In genomic region chr16:96754971-96755504, GRCm38 (mm10) we compare ENCODE assay signal across 21 mouse cellular contexts.
A peak's percentile ranks its signal among the peaks of the same experiment; 100 is the strongest.
DNase-seq lines count a peak whose midpoint lies in the region; ATAC-seq and TF ChIP-seq lines count a peak whose summit lies in the region.
"Had no signal": no experiment of that assay in that cellular context is flagged by ENCODE, and none has a peak within 500 bp of the region (broad histone marks: within the 10 kb centered on the region; RNA-seq: fewer than 3 reads in every experiment).

No protein-coding gene starts in this region.

- no peak for ATAC-seq in hindbrain, embryonic 13.5 days (ENCODE audit: low FRiP score)
- no peak for ATAC-seq in midbrain, embryonic 13.5 days
- no peak for ATAC-seq in hindbrain, embryonic 15.5 days (ENCODE audit: low FRiP score, low read depth)
- no peak for ATAC-seq in midbrain, postnatal 0 days (ENCODE audit: low FRiP score)
- ATAC-seq in liver, embryonic 11.5 days (replicated peaks; ENCODE audit: low FRiP score) = no peak

- H3K27ac ChIP-seq in hindbrain, embryonic 13.5 days = peak overlapping the region; percentile 52
- no peak overlapping the region for H3K27ac ChIP-seq in hindbrain, embryonic 10.5 days
- peak overlapping the region; percentile 54 for H3K27ac ChIP-seq in midbrain, embryonic 13.5 days
- no peak overlapping the region for H3K27ac ChIP-seq in midbrain, embryonic 10.5 days (replicated peaks)
- H3K27ac ChIP-seq in hindbrain, embryonic 15.5 days (replicated peaks) = peak overlapping the region; percentile 63; the same call in 1 of the 2 replicates
- H3K27ac ChIP-seq in midbrain, postnatal 0 days (ENCODE audit: low read depth, low read length) = peak overlapping the region; percentile 68
- H3K27ac ChIP-seq in liver, embryonic 11.5 days (ENCODE audit: low read depth, low read length) = no peak overlapping the region
- H3K27ac ChIP-seq: embryonic facial prominence, embryonic 10.5 days; heart, embryonic 10.5 days; limb, embryonic 10.5 days had no signal

- no peak overlapping the region for H3K4me3 ChIP-seq in hindbrain, embryonic 13.5 days
- H3K4me3 ChIP-seq in hindbrain, embryonic 10.5 days = no peak overlapping the region
- no peak overlapping the region for H3K4me3 ChIP-seq in midbrain, embryonic 13.5 days (replicated peaks)
- H3K4me3 ChIP-seq in midbrain, embryonic 10.5 days = no peak overlapping the region
- no peak overlapping the region for H3K4me3 ChIP-seq in hindbrain, embryonic 15.5 days
- H3K4me3 ChIP-seq in midbrain, postnatal 0 days (ENCODE audit: low read depth, low read length) = no peak overlapping the region
- H3K4me3 ChIP-seq in liver, embryonic 11.5 days (ENCODE audit: low read depth, low read length) = no peak overlapping the region
- H3K4me3 ChIP-seq: embryonic facial prominence, embryonic 10.5 days; heart, embryonic 10.5 days; limb, embryonic 10.5 days had no signal

- H3K4me1 ChIP-seq in hindbrain, embryonic 13.5 days (replicated peaks) = peaks cover 45% of the 10 kb centered on the region
- H3K4me1 ChIP-seq in hindbrain, embryonic 10.5 days (replicated peaks) = peaks cover 33% of the 10 kb centered on the region
- peaks cover 62% of the 10 kb centered on the region for H3K4me1 ChIP-seq in midbrain, embryonic 13.5 days (replicated peaks)
- H3K4me1 ChIP-seq in midbrain, embryonic 10.5 days = peaks cover 43% of the 10 kb centered on the region
- H3K4me1 ChIP-seq in hindbrain, embryonic 15.5 days (replicated peaks) = peaks cover 56% of the 10 kb centered on the region
- peaks cover 27% of the 10 kb centered on the region for H3K4me1 ChIP-seq in midbrain, postnatal 0 days (ENCODE audit: insufficient read depth, low read length)
- no peaks in the 10 kb centered on the region for H3K4me1 ChIP-seq in liver, embryonic 11.5 days (replicated peaks; ENCODE audit: control insufficient read depth, insufficient read depth, low read length)

- H3K36me3 ChIP-seq in hindbrain, embryonic 13.5 days = no peaks in the 10 kb centered on the region
- H3K36me3 ChIP-seq in hindbrain, embryonic 10.5 days = no peaks in the 10 kb centered on the region
- H3K36me3 ChIP-seq in midbrain, embryonic 13.5 days = no peaks in the 10 kb centered on the region
- H3K36me3 ChIP-seq in midbrain, embryonic 10.5 days = no peaks in the 10 kb centered on the region
- no peaks in the 10 kb centered on the region for H3K36me3 ChIP-seq in hindbrain, embryonic 15.5 days
- H3K36me3 ChIP-seq in midbrain, postnatal 0 days (ENCODE audit: insufficient read depth, low read length) = no peaks in the 10 kb centered on the region
- H3K36me3 ChIP-seq in liver, embryonic 11.5 days (ENCODE audit: control insufficient read depth, insufficient read depth, low read length) = no peaks in the 10 kb centered on the region
- H3K36me3 ChIP-seq: embryonic facial prominence, embryonic 10.5 days; heart, embryonic 10.5 days; limb, embryonic 10.5 days had no signal

- no peak for DNase-seq in hindbrain, embryonic 10.5 days (ENCODE audit: low spot score)
- DNase-seq in midbrain, embryonic 10.5 days (ENCODE audit: low spot score) = no peak
- DNase-seq in midbrain, postnatal 0 days (ENCODE audit: low spot score) = peak; percentile 19
- no peak for DNase-seq in Muller cell, postnatal 12 days (ENCODE audit: inconsistent ontology term)
- DNase-seq in liver, embryonic 11.5 days (ENCODE audit: low spot score) = no peak
- DNase-seq: adrenal gland, postnatal 36 days; B cell, adult 2 months; cerebellum, adult 18-20 months; cerebellum, postnatal 25 days; kidney, adult 8-10 months; kidney, postnatal 14 days; lung, adult 18-20 months; lung, postnatal 14 days; retina, postnatal 1 day; thymus, postnatal 25 days had no signal

- no peak for TF ChIP-seq CTCF in midbrain, postnatal 0 days (IDR thresholded peaks at IDR 0.05)

- no peak overlapping the region for H3K9ac ChIP-seq in hindbrain, embryonic 13.5 days
- H3K9ac ChIP-seq in midbrain, embryonic 13.5 days (replicated peaks) = no peak overlapping the region
- H3K9ac ChIP-seq in hindbrain, embryonic 15.5 days = no peak overlapping the region
- H3K9ac ChIP-seq in midbrain, postnatal 0 days (replicated peaks; ENCODE audit: low read length, poor library complexity, severe bottlenecking) = no peak overlapping the region
- no peak overlapping the region for H3K9ac ChIP-seq in liver, embryonic 11.5 days (ENCODE audit: low read depth, low read length)

- H3K4me2 ChIP-seq in hindbrain, embryonic 13.5 days = no peak overlapping the region
- H3K4me2 ChIP-seq in midbrain, embryonic 13.5 days (replicated peaks) = no peak overlapping the region
- no peak overlapping the region for H3K4me2 ChIP-seq in hindbrain, embryonic 15.5 days
- no peak overlapping the region for H3K4me2 ChIP-seq in midbrain, postnatal 0 days (ENCODE audit: low read depth, low read length, poor library complexity, severe bottlenecking)
- H3K4me2 ChIP-seq in liver, embryonic 11.5 days = no peak overlapping the region

- no peaks in the 10 kb centered on the region for H3K27me3 ChIP-seq in hindbrain, embryonic 13.5 days
- no peaks in the 10 kb centered on the region for H3K27me3 ChIP-seq in hindbrain, embryonic 10.5 days (ENCODE audit: insufficient read depth, poor library complexity, severe bottlenecking)
- H3K27me3 ChIP-seq in midbrain, embryonic 13.5 days = no peaks in the 10 kb centered on the region
- H3K27me3 ChIP-seq in midbrain, embryonic 10.5 days (ENCODE audit: low read depth, poor library complexity, severe bottlenecking) = peaks cover 11% of the 10 kb centered on the region; the same call in 1 of the 2 replicates
- no peaks in the 10 kb centered on the region for H3K27me3 ChIP-seq in hindbrain, embryonic 15.5 days
- no peaks in the 10 kb centered on the region for H3K27me3 ChIP-seq in midbrain, postnatal 0 days (ENCODE audit: insufficient read depth, low read length)
- H3K27me3 ChIP-seq in liver, embryonic 11.5 days (replicated peaks; ENCODE audit: control insufficient read depth, insufficient read depth, low read length) = no peaks in the 10 kb centered on the region; the same call in 1 of the 2 replicates

- 70% methylated on average over 6 of the region's 6 CpGs for WGBS in hindbrain, embryonic 13.5 days
- WGBS in hindbrain, embryonic 10.5 days = 81% methylated on average over 6 of the region's 6 CpGs
- whole genome bisulfite sequencing in midbrain, embryonic 13.5 days = 59% methylated on average over 6 of the region's 6 CpGs
- 77% methylated on average over 6 of the region's 6 CpGs for WGBS in midbrain, embryonic 10.5 days
- 66% methylated on average over 6 of the region's 6 CpGs for WGBS in hindbrain, embryonic 15.5 days
- WGBS in midbrain, postnatal 0 days = 53% methylated on average over 6 of the region's 6 CpGs
- 74% methylated on average over 6 of the region's 6 CpGs for WGBS in liver, embryonic 11.5 days

- H3K9me3 ChIP-seq in hindbrain, embryonic 13.5 days = no peaks in the 10 kb centered on the region
- H3K9me3 ChIP-seq in hindbrain, embryonic 10.5 days = no peaks in the 10 kb centered on the region
- no peaks in the 10 kb centered on the region for H3K9me3 ChIP-seq in midbrain, embryonic 13.5 days
- no peaks in the 10 kb centered on the region for H3K9me3 ChIP-seq in midbrain, embryonic 10.5 days (replicated peaks)
- H3K9me3 ChIP-seq in hindbrain, embryonic 15.5 days = no peaks in the 10 kb centered on the region
- no peaks in the 10 kb centered on the region for H3K9me3 ChIP-seq in midbrain, postnatal 0 days (ENCODE audit: low read length)
- no peaks in the 10 kb centered on the region for H3K9me3 ChIP-seq in liver, embryonic 11.5 days (ENCODE audit: control insufficient read depth, low read length)
- H3K9me3 ChIP-seq: embryonic facial prominence, embryonic 10.5 days; heart, embryonic 10.5 days; limb, embryonic 10.5 days had no signal

Comparison
In these comparisons a context has a peak if more than half of its experiments do, and no peak if none do; other contexts are left out.
1. H3K27ac ChIP-seq: peak in hindbrain, embryonic 13.5 days (single experiment), midbrain, embryonic 13.5 days (single experiment), hindbrain, embryonic 15.5 days (single experiment) and midbrain, postnatal 0 days (single experiment); none in hindbrain, embryonic 10.5 days (single experiment), midbrain, embryonic 10.5 days (single experiment) and liver, embryonic 11.5 days (single experiment).